Mouse (Mus musculus) layer of hippocampus, adult 8-10 months (tissue): ENCODE measurements around the gene Olfr1420. TPM values are rescaled to one million over a fixed set of nuclear protein-coding genes. Genes with fewer than 3 reads are reported as not detected.

Source experiments
- microRNA-seq, 2 experiments: library from miRNA; unstranded; fragments of <30 nt; microRNA quantifications; one replicate each; pipeline ENCODE4 v1.2.0; 2022
- total RNA-seq, 4 experiments: library from RNA; stranded (reverse); gene quantifications; 2 replicates each; pipeline ENCODE4 v1.2.4; 2022

Gene Olfr1420
- total RNA-seq, 4 experiments from 2014 or later, result not detected

Small RNA genes lying within 50 kb of the gene (microRNA-seq; reads per million reads assigned to microRNA genes)
- 2.0 to 5.1 reads per million in 2 experiments for gene Mir6994

Other genes starting within 250 kb of the Olfr1420 start
- gene Ms4a3, start 245.7 kb upstream of the Olfr1420 start, total RNA-seq, result under 1 TPM in 1 of 4 experiments, not detected in 3; 0.40 TPM
- not detected for gene Oosp2, start 226.0 kb upstream of the Olfr1420 start, total RNA-seq
- not detected for gene Oosp1, start 195.4 kb upstream of the Olfr1420 start, total RNA-seq
- not detected for gene Oosp3, start 189.5 kb upstream of the Olfr1420 start, total RNA-seq
- gene Gif, start 139.0 kb upstream of the Olfr1420 start, total RNA-seq, result not detected
- 10 to 100 TPM; 34.2 to 38.5 (median 36.3) TPM for gene Mrpl16, start 116.2 kb upstream of the Olfr1420 start, total RNA-seq
- gene Stx3, start 67.2 kb upstream of the Olfr1420 start, total RNA-seq, result 10 to 100 TPM; 29.3 to 38.0 (median 34.6) TPM
- not detected for gene Olfr1417, start 47.3 kb upstream of the Olfr1420 start, total RNA-seq
- not detected for gene Olfr1418, start 25.5 kb upstream of the Olfr1420 start, total RNA-seq
- not detected for gene Olfr1419, start 11.5 kb upstream of the Olfr1420 start, total RNA-seq
- 10 to 100 TPM; 21.5 to 22.9 (median 22.3) TPM for gene Patl1, start 25.8 kb downstream of the Olfr1420 start, total RNA-seq
- gene Osbp, start 79.4 kb downstream of the Olfr1420 start, total RNA-seq, result 10 to 100 TPM; 49.6 to 55.3 (median 53.3) TPM
- gene Olfr1423, start 154.8 kb downstream of the Olfr1420 start, total RNA-seq, result not detected
- not detected for gene Olfr1424, start 176.1 kb downstream of the Olfr1420 start, total RNA-seq
- gene Olfr1425, start 191.2 kb downstream of the Olfr1420 start, total RNA-seq, result not detected
- not detected for gene Olfr1426, start 205.4 kb downstream of the Olfr1420 start, total RNA-seq
- not detected for gene Olfr1427, start 216.8 kb downstream of the Olfr1420 start, total RNA-seq
- gene Olfr1428, start 229.3 kb downstream of the Olfr1420 start, total RNA-seq, result not detected
- gene Olfr76, start 236.6 kb downstream of the Olfr1420 start, total RNA-seq, result not detected